Mouse (Mus musculus) lung, postnatal 10 days (tissue): ENCODE data around the gene C2cd2l.
"Not testable (repeated sequence)": the region's sequence is repeated elsewhere in the genome, so short reads cannot be mapped to it uniquely, and the experiment has no call there.

Source experiments
- DNase-seq: peaks from one replicate; pipeline ENCODE4 v3.0.0; 2021

The C2cd2l gene

GRCm38 (mm10) chr9:44319887-44320798 lies at the start of gene C2cd2l:
Gene C2cd2l, minus strand, starts transcription at chr9:44320285.
- peak; percentile 97 for DNase-seq

- DNase-seq: no peak
These were observed 44.4 kb upstream of the C2cd2l start for GRCm38 (mm10) chr9:44364480-44364879.

GRCm38 (mm10) chr9:44361931-44362330 lies 41.8 kb upstream of the C2cd2l start:
- DNase-seq: not testable (repeated sequence)

- peak; percentile 97 for DNase-seq
These were observed 41.3 kb upstream of the C2cd2l start, which contains the start of gene Vps11 for GRCm38 (mm10) chr9:44361190-44361917. Gene Vps11, minus strand, starts transcription at chr9:44361670.

GRCm38 (mm10) chr9:44357207-44357606 lies 37.1 kb upstream of the C2cd2l start:
- DNase-seq: peak; percentile 39

- DNase-seq: no peak
These were observed 33.1 kb upstream of the C2cd2l start for GRCm38 (mm10) chr9:44353142-44353541.

GRCm38 (mm10) chr9:44352337-44352736 lies 32.3 kb upstream of the C2cd2l start:
- DNase-seq: no peak

- DNase-seq: no peak
These were observed 31.3 kb upstream of the C2cd2l start for GRCm38 (mm10) chr9:44351396-44351795.

- no peak for DNase-seq
These were observed 28.5 kb upstream of the C2cd2l start for GRCm38 (mm10) chr9:44348546-44348945.

GRCm38 (mm10) chr9:44347621-44348020 lies 27.5 kb upstream of the C2cd2l start:
- DNase-seq: no peak

- DNase-seq: no peak
These were observed 27.1 kb upstream of the C2cd2l start for GRCm38 (mm10) chr9:44347166-44347565.

GRCm38 (mm10) chr9:44345570-44346433 lies 25.7 kb upstream of the C2cd2l start:
- DNase-seq: no peak

GRCm38 (mm10) chr9:44343781-44344421 lies 23.8 kb upstream of the C2cd2l start, which contains the start of gene Hmbs:
Gene Hmbs, minus strand, starts transcription at chr9:44344228.
- DNase-seq: peak; percentile 97

GRCm38 (mm10) chr9:44343290-44343689 lies 23.2 kb upstream of the C2cd2l start:
- no peak for DNase-seq

- no peak for DNase-seq
These were observed 22.5 kb upstream of the C2cd2l start for GRCm38 (mm10) chr9:44342605-44343004.

GRCm38 (mm10) chr9:44342173-44342572 lies 22.1 kb upstream of the C2cd2l start:
- DNase-seq: no peak

GRCm38 (mm10) chr9:44341487-44341886 lies 21.4 kb upstream of the C2cd2l start:
- no peak for DNase-seq

- no peak for DNase-seq
These were observed 18.5 kb upstream of the C2cd2l start for GRCm38 (mm10) chr9:44338574-44338973.

GRCm38 (mm10) chr9:44337436-44338169 lies 17.5 kb upstream of the C2cd2l start:
- DNase-seq: no peak

GRCm38 (mm10) chr9:44336964-44337363 lies 16.9 kb upstream of the C2cd2l start:
- DNase-seq: no peak

GRCm38 (mm10) chr9:44336513-44336912 lies 16.4 kb upstream of the C2cd2l start:
- not testable (repeated sequence) for DNase-seq

- DNase-seq: no peak
These were observed 16.0 kb upstream of the C2cd2l start for GRCm38 (mm10) chr9:44336093-44336406.
